Comparison of ENCODE assay signal across 8 mouse cellular contexts in the genomic region with DNA sequence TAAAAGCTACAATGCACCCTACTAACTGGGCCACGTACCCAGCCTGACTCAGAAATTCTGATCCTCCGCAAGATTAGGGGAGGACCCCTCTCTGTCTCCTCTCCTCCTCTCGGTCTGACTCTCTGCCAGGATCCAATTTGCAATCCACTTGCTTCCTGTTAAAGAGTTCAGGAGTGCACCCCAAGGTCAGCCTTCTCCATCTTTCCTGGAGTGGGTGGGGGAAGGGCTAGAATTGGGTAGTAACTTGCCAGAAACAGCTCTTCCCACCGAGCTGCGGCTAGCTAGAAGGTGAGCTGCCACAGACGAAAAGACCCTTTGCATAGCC. TPM values are rescaled to one million over a fixed set of nuclear protein-coding genes. Genes with fewer than 3 reads are reported as not detected.
A peak's percentile ranks its signal among the peaks of the same experiment; 100 is the strongest.
DNase-seq lines count a peak whose midpoint lies in the region; ATAC-seq and TF ChIP-seq lines count a peak whose summit lies in the region.

No protein-coding gene starts in this region.

- peak overlapping the region; percentile 78 for H3K4me2 ChIP-seq in forebrain, embryonic 12.5 days
- H3K4me2 ChIP-seq in intestine, embryonic 16.5 days (ENCODE audit: low read depth, low read length): peak overlapping the region; percentile 59
- peak overlapping the region; percentile 69 for H3K4me2 ChIP-seq in lung, embryonic 16.5 days (ENCODE audit: low read depth, low read length)
- H3K4me2 ChIP-seq in stomach, embryonic 14.5 days (replicated peaks; ENCODE audit: low read depth, low read length): peak overlapping the region; percentile 65

- 2% methylated on average over 6 of the region's 6 CpGs for WGBS in forebrain, embryonic 12.5 days
- WGBS in intestine, embryonic 16.5 days: 2% methylated on average over 6 of the region's 6 CpGs
- WGBS in lung, embryonic 16.5 days: 4% methylated on average over 6 of the region's 6 CpGs
- WGBS in stomach, embryonic 14.5 days: 4% methylated on average over 6 of the region's 6 CpGs

- TF ChIP-seq CTCF in MEL (IDR thresholded peaks at IDR 0.05 in 2 of 3, conservative IDR thresholded peaks at IDR 0.05 in 1 of 3; ENCODE audit: control insufficient read depth in 1 of 3, insufficient read depth in 1 of 3, low read depth in 2 of 3, low read length in 3 of 3, poor library complexity in 1 of 3, severe bottlenecking in 1 of 3): no peak

- TF ChIP-seq EP300 in MEL (IDR thresholded peaks at IDR 0.05; ENCODE audit: low read depth in 1 of 2, low read length in 2 of 2): peak in 1 of 2 experiments; percentile 28; a peak in 3 of 4 replicates

- H3K9me3 ChIP-seq in MEL (replicated peaks; ENCODE audit: insufficient read depth, low read length): no peaks in the 10 kb centered on the region
- H3K9me3 ChIP-seq in forebrain, embryonic 12.5 days: no peaks in the 10 kb centered on the region
- no peaks in the 10 kb centered on the region for H3K9me3 ChIP-seq in intestine, embryonic 16.5 days (ENCODE audit: control insufficient read depth, low read length)
- H3K9me3 ChIP-seq in lung, embryonic 16.5 days (ENCODE audit: control insufficient read depth, low read length): no peaks in the 10 kb centered on the region
- H3K9me3 ChIP-seq in stomach, embryonic 14.5 days (ENCODE audit: control insufficient read depth, low read depth, low read length): no peaks in the 10 kb centered on the region

- peaks cover 8 to 15% of the 10 kb centered on the region in 2 experiments for H3K4me1 ChIP-seq in MEL (ENCODE audit: control insufficient read depth in 1 of 2, insufficient read depth in 2 of 2, low read length in 2 of 2)
- H3K4me1 ChIP-seq in forebrain, embryonic 12.5 days: peaks cover 35% of the 10 kb centered on the region
- H3K4me1 ChIP-seq in intestine, embryonic 16.5 days (ENCODE audit: control insufficient read depth, insufficient read depth, low read length): peaks cover 3% of the 10 kb centered on the region; the same call in 1 of the 2 replicates
- H3K4me1 ChIP-seq in lung, embryonic 16.5 days (replicated peaks; ENCODE audit: control insufficient read depth, insufficient read depth, low read length): 0 out of 2 replicates have a peak, but pooled peaks cover 7% of the 10 kb centered on the region
- H3K4me1 ChIP-seq in stomach, embryonic 14.5 days (ENCODE audit: control insufficient read depth, insufficient read depth, low read length): 0 out of 2 replicates have a peak, but pooled peaks cover 3% of the 10 kb centered on the region

- ATAC-seq in forebrain, embryonic 12.5 days (ENCODE audit: low FRiP score): no peak
- peak; percentile 16 for ATAC-seq in intestine, embryonic 16.5 days
- ATAC-seq in lung, embryonic 16.5 days (ENCODE audit: low read depth): peak; percentile 5; the same call in 1 of the 2 replicates
- no peak for ATAC-seq in stomach, embryonic 14.5 days (ENCODE audit: insufficient number of reproducible peaks, insufficient read depth, low FRiP score, low read depth)

- no peak for TF ChIP-seq POLR2A in MEL (IDR thresholded peaks at IDR 0.05; ENCODE audit: control insufficient read depth in 1 of 2, insufficient read depth in 1 of 2, low read depth in 1 of 2, low read length in 2 of 2, poor library complexity in 1 of 2)

- H3K27ac ChIP-seq in MEL (ENCODE audit: control insufficient read depth, low read depth, low read length): peak overlapping the region; percentile 94
- peak overlapping the region; percentile 85 for H3K27ac ChIP-seq in forebrain, embryonic 12.5 days
- peak overlapping the region; percentile 95 for H3K27ac ChIP-seq in intestine, embryonic 16.5 days (ENCODE audit: low read length)
- H3K27ac ChIP-seq in lung, embryonic 16.5 days (ENCODE audit: low read length): peak overlapping the region; percentile 90
- peak overlapping the region; percentile 96 for H3K27ac ChIP-seq in stomach, embryonic 14.5 days (ENCODE audit: low read length)

- peak; percentile 71 to 72 for DNase-seq in cerebellum, postnatal 10 days
- DNase-seq in cerebellum, adult 18-20 months: no peak
- no peak for DNase-seq in MEL (ENCODE audit: low read depth, low spot score)
- DNase-seq in spleen, postnatal 36 days (ENCODE audit: low spot score in 2 of 2): no peak

- H3K4me3 ChIP-seq in MEL (ENCODE audit: control insufficient read depth in 1 of 2, insufficient read depth in 1 of 2, low read depth in 2 of 2, low read length in 2 of 2): peak overlapping the region; percentile 79 to 87
- peak overlapping the region; percentile 55 for H3K4me3 ChIP-seq in forebrain, embryonic 12.5 days (replicated peaks)
- peak overlapping the region; percentile 78 for H3K4me3 ChIP-seq in intestine, embryonic 16.5 days (ENCODE audit: low read length)
- H3K4me3 ChIP-seq in lung, embryonic 16.5 days (ENCODE audit: low read length): peak overlapping the region; percentile 70
- H3K4me3 ChIP-seq in stomach, embryonic 14.5 days (ENCODE audit: low read depth, low read length): peak overlapping the region; percentile 68

- H3K79me2 ChIP-seq in MEL (ENCODE audit: control insufficient read depth, insufficient read depth, low read length, poor library complexity): peaks cover 6% of the 10 kb centered on the region

- H3K36me3 ChIP-seq in MEL (ENCODE audit: control insufficient read depth in 1 of 2, insufficient read depth in 2 of 2, low read length in 2 of 2): peaks cover 0 to 18% of the 10 kb centered on the region in 2 experiments; a peak in 2 of 4 replicates
- H3K36me3 ChIP-seq in forebrain, embryonic 12.5 days (replicated peaks): no peaks in the 10 kb centered on the region
- no peaks in the 10 kb centered on the region for H3K36me3 ChIP-seq in intestine, embryonic 16.5 days (ENCODE audit: control insufficient read depth, insufficient read depth, low read length)
- no peaks in the 10 kb centered on the region for H3K36me3 ChIP-seq in lung, embryonic 16.5 days (ENCODE audit: control insufficient read depth, insufficient read depth, low read length)
- H3K36me3 ChIP-seq in stomach, embryonic 14.5 days (ENCODE audit: control insufficient read depth, insufficient read depth, low read length): no peaks in the 10 kb centered on the region

- H3K27me3 ChIP-seq in MEL (ENCODE audit: control insufficient read depth in 1 of 2, insufficient read depth in 2 of 2, low read length in 2 of 2): no peaks in the 10 kb centered on the region
- H3K27me3 ChIP-seq in forebrain, embryonic 12.5 days: peaks cover 19% of the 10 kb centered on the region
- H3K27me3 ChIP-seq in intestine, embryonic 16.5 days (replicated peaks; ENCODE audit: control insufficient read depth, insufficient read depth, low read length): no peaks in the 10 kb centered on the region
- H3K27me3 ChIP-seq in lung, embryonic 16.5 days (ENCODE audit: control insufficient read depth, insufficient read depth, low read depth, low read length): no peaks in the 10 kb centered on the region
- H3K27me3 ChIP-seq in stomach, embryonic 14.5 days (ENCODE audit: control insufficient read depth, insufficient read depth, low read length): no peaks in the 10 kb centered on the region

- TF ChIP-seq RAD21 in MEL (IDR thresholded peaks at IDR 0.05; ENCODE audit: low read depth, low read length): no peak

- peak overlapping the region; percentile 85 for H3K9ac ChIP-seq in MEL (ENCODE audit: control insufficient read depth, low read depth, low read length, poor library complexity, severe bottlenecking)
- peak overlapping the region; percentile 72 for H3K9ac ChIP-seq in forebrain, embryonic 12.5 days
- peak overlapping the region; percentile 85 for H3K9ac ChIP-seq in intestine, embryonic 16.5 days (ENCODE audit: low read depth, low read length)
- H3K9ac ChIP-seq in lung, embryonic 16.5 days (ENCODE audit: low read length): peak overlapping the region; percentile 72
- H3K9ac ChIP-seq in stomach, embryonic 14.5 days (replicated peaks; ENCODE audit: low read depth, low read length): peak overlapping the region; percentile 74

TF ChIP-seq in MEL, 35 proteins besides CTCF, POLR2A, EP300 and RAD21:
- TF ChIP-seq HCFC1 (IDR thresholded peaks at IDR 0.05; ENCODE audit: low read depth, low read length) (no peak), TBP (IDR thresholded peaks at IDR 0.05; ENCODE audit: low read depth, low read length) (peak; percentile 68; the same call in 1 of the 2 replicates), CHD1 (IDR thresholded peaks at IDR 0.05; ENCODE audit: low read depth, low read length) (peak; percentile 92; the same call in 1 of the 2 replicates), BHLHE40 (IDR thresholded peaks at IDR 0.05; ENCODE audit: borderline replicate concordance, low read depth, low read length) (peak; percentile 4; the same call in 1 of the 2 replicates), GATA1 (IDR thresholded peaks at IDR 0.05; ENCODE audit: low read depth, low read length) (peak; percentile 48), ZMIZ1 (IDR thresholded peaks at IDR 0.05; ENCODE audit: low read depth, low read length) (0 out of 2 replicates have a peak, but pooled peaks have one; percentile 49), MYB (IDR thresholded peaks at IDR 0.05; ENCODE audit: low read depth, low read length) (no peak), ETS1 (IDR thresholded peaks at IDR 0.05; ENCODE audit: low read depth, low read length) (no peak), SIN3A (IDR thresholded peaks at IDR 0.05; ENCODE audit: low read length) (0 out of 2 replicates have a peak, but pooled peaks have one; percentile 16)

RNA-seq across cellular contexts. Expression of gene Spred2, which starts 4.8 kb away (rescaled TPM):
- total RNA-seq in MEL (2012; rRNA removed): 7.8 and 10.8 TPM in 2 replicates
- polyA plus RNA-seq in MEL (2012; ENCODE audit: insufficient read depth in 1 of 2, insufficient read length in 2 of 2, low read depth in 1 of 2, low replicate concordance in 2 of 2, missing spikeins in 1 of 2): 10 to 100 TPM; 25.9 to 76.0 TPM
- 8.1 and 8.4 TPM in 2 replicates for polyA plus RNA-seq in forebrain, embryonic 12.5 days (2016; fragmentation: Nextera tagmentation; extraction: Ambion mirVana)
- polyA plus RNA-seq in intestine, embryonic 16.5 days (2015; fragmentation: Nextera tagmentation; extraction: Ambion mirVana): 4.4 and 4.9 TPM in 2 replicates
- polyA plus RNA-seq in lung, embryonic 16.5 days (2015; fragmentation: Nextera tagmentation; extraction: Ambion mirVana): 4.5 and 5.7 TPM in 2 replicates
- 7.9 and 9.6 TPM in 2 replicates for polyA plus RNA-seq in stomach, embryonic 14.5 days (2014; fragmentation: Nextera tagmentation; extraction: Ambion mirVana)

Comparison
In these comparisons a context has a peak if more than half of its experiments do, and no peak if none do; other contexts are left out.
1. DNase-seq: peak in cerebellum, postnatal 10 days (2 of 2); none in cerebellum, adult 18-20 months (0 of 2), MEL (single experiment) and spleen, postnatal 36 days (0 of 2).
2. ATAC-seq: peak in intestine, embryonic 16.5 days (single experiment) and lung, embryonic 16.5 days (single experiment); none in forebrain, embryonic 12.5 days (single experiment) and stomach, embryonic 14.5 days (single experiment).
3. Peak in every context shown above with its lines, with median percentiles within 50 percentile points of each other: H3K27ac ChIP-seq, H3K4me3 ChIP-seq, H3K9ac ChIP-seq and H3K4me2 ChIP-seq.